Mouse (Mus musculus) midbrain, embryonic 13.5 days (tissue): ENCODE measurements around the gene Cers6. TPM values are rescaled to one million over a fixed set of nuclear protein-coding genes. Genes with fewer than 3 reads are reported as not detected.

Source experiments
- ATAC-seq: fragments of 200-750 bp; cut with Nextera tagmentation; 2 replicates; pipeline ENCODE4 v1.8.0; 2017; ENCODE audit warnings: mild to moderate bottlenecking, moderate TSS enrichment, moderate library complexity
- H3K27ac ChIP-seq: fragments of 300-500 bp; sonication (generic); 2 replicates; pipeline ENCODE4 v1.5.1; 2015; ENCODE audit warnings: inconsistent platforms, mild to moderate bottlenecking, moderate library complexity
- H3K27me3 ChIP-seq: fragments of 300-500 bp; sonication (generic); 2 replicates; pipeline ENCODE4 v1.6.1; 2015; ENCODE audit warnings: mild to moderate bottlenecking, inconsistent platforms
- H3K36me3 ChIP-seq: fragments of 300-500 bp; sonication (generic); 2 replicates; pipeline ENCODE4 v1.6.1; 2015; ENCODE audit warnings: mild to moderate bottlenecking, inconsistent platforms
- H3K4me1 ChIP-seq: fragments of 300-500 bp; sonication (generic); replicated peaks from 2 replicates; pipeline ENCODE4 v1.6.1; 2015; ENCODE audit warnings: inconsistent platforms
- H3K4me2 ChIP-seq: fragments of 300-500 bp; sonication (generic); replicated peaks from 2 replicates; pipeline ENCODE4 v1.6.1; 2015; ENCODE audit warnings: moderate library complexity, mild to moderate bottlenecking, inconsistent platforms
- H3K4me3 ChIP-seq: fragments of 300-500 bp; sonication (generic); replicated peaks from 2 replicates; pipeline ENCODE4 v1.5.1; 2015; ENCODE audit warnings: mild to moderate bottlenecking, inconsistent platforms
- H3K9ac ChIP-seq: fragments of 300-500 bp; sonication (generic); replicated peaks from 2 replicates; pipeline ENCODE4 v1.6.1; 2015; ENCODE audit warnings: mild to moderate bottlenecking, inconsistent platforms
- H3K9me3 ChIP-seq: fragments of 300-500 bp; sonication (generic); 2 replicates; pipeline ENCODE4 v1.6.1; 2016; ENCODE audit warnings: mild to moderate bottlenecking, inconsistent platforms
- WGBS: fragments of 180-500 bp; shearing (Covaris S2); methylation state at CpG from one replicate; pipeline ENCODE4 v1.1.7; 2015; 5-methylcytosine and 5-hydroxymethylcytosine counted together
- polyA plus RNA-seq: library from polyadenylated mRNA; unstranded; fragments of >200 nt; fragmentation: Nextera tagmentation; extraction: Ambion mirVana; gene quantifications from 2 replicates; pipeline ENCODE4 v1.2.1, GENCODE M21; 2015

Cers6 gene
- polyA plus RNA-seq, 1 experiment from 2014 or later = 54.5 TPM

GRCm38 (mm10) chr2:68978660-68979604, 117.7 kb downstream of the Cers6 start:
- ATAC-seq = no peak
- peaks cover 17% of the 10 kb centered on the region for H3K4me1 ChIP-seq
- no peaks in the 10 kb centered on the region for H3K9me3 ChIP-seq
- H3K9ac ChIP-seq = no peak overlapping the region
- 78% methylated on average over 12 of the region's 12 CpGs for whole genome bisulfite sequencing
- H3K36me3 ChIP-seq = no peaks in the 10 kb centered on the region
- no peaks in the 10 kb centered on the region for H3K27me3 ChIP-seq
- no peak overlapping the region for H3K4me2 ChIP-seq
- H3K27ac ChIP-seq = no peak overlapping the region
- no peak overlapping the region for H3K4me3 ChIP-seq

- Histone ChIP-seq H3K36me3 (no peaks in the 10 kb centered on the region), H3K4me2 (no peak overlapping the region), H3K4me3 (no peak overlapping the region), H3K27ac (no peak overlapping the region), H3K9me3 (no peaks in the 10 kb centered on the region), H3K9ac (no peak overlapping the region), H3K27me3 (no peaks in the 10 kb centered on the region), H3K4me1 (peaks cover 17% of the 10 kb centered on the region)
- ATAC-seq = 0 out of 2 replicates have a peak, but pooled peaks have one; percentile 14
- 87% methylated on average over 9 of the region's 9 CpGs for WGBS
These were observed 120.1 kb downstream of the Cers6 start for GRCm38 (mm10) chr2:68981302-68981701.

- Histone ChIP-seq H3K9me3 (no peaks in the 10 kb centered on the region), H3K36me3 (no peaks in the 10 kb centered on the region), H3K4me2 (no peak overlapping the region), H3K4me1 (peaks cover 17% of the 10 kb centered on the region), H3K27me3 (no peaks in the 10 kb centered on the region), H3K4me3 (no peak overlapping the region), H3K27ac (peak overlapping the region; percentile 30; the same call in 1 of the 2 replicates), H3K9ac (no peak overlapping the region)
- ATAC-seq = peak; percentile 60; the same call in 1 of the 2 replicates
- WGBS = 50% methylated on average over 11 of the region's 11 CpGs
These were observed 120.6 kb downstream of the Cers6 start for GRCm38 (mm10) chr2:68981756-68982409.

- H3K27ac ChIP-seq = no peak overlapping the region
- no peaks in the 10 kb centered on the region for H3K27me3 ChIP-seq
- ATAC-seq = no peak
- H3K4me2 ChIP-seq = no peak overlapping the region
- no peak overlapping the region for H3K9ac ChIP-seq
- H3K4me3 ChIP-seq = no peak overlapping the region
- no peaks in the 10 kb centered on the region for H3K9me3 ChIP-seq
- peaks cover 17% of the 10 kb centered on the region for H3K4me1 ChIP-seq
- whole genome bisulfite sequencing = 93% methylated on average over 3 of the region's 3 CpGs
- no peaks in the 10 kb centered on the region for H3K36me3 ChIP-seq
These were observed 121.7 kb downstream of the Cers6 start for GRCm38 (mm10) chr2:68982979-68983378.

GRCm38 (mm10) chr2:68983431-68983830, 122.2 kb downstream of the Cers6 start:
- no peak overlapping the region for H3K4me2 ChIP-seq
- 88% methylated on average over 3 of the region's 3 CpGs for WGBS
- no peak overlapping the region for H3K4me3 ChIP-seq
- peaks cover 17% of the 10 kb centered on the region for H3K4me1 ChIP-seq
- no peak overlapping the region for H3K27ac ChIP-seq
- no peaks in the 10 kb centered on the region for H3K9me3 ChIP-seq
- no peaks in the 10 kb centered on the region for H3K36me3 ChIP-seq
- no peak overlapping the region for H3K9ac ChIP-seq
- no peak for ATAC-seq
- no peaks in the 10 kb centered on the region for H3K27me3 ChIP-seq

- H3K27ac ChIP-seq = no peak overlapping the region
- no peak overlapping the region for H3K4me3 ChIP-seq
- H3K36me3 ChIP-seq = no peaks in the 10 kb centered on the region
- no peak overlapping the region for H3K4me2 ChIP-seq
- no peak overlapping the region for H3K9ac ChIP-seq
- 96% methylated on average over 6 of the region's 6 CpGs for WGBS
- no peak for ATAC-seq
- H3K9me3 ChIP-seq = no peaks in the 10 kb centered on the region
- no peaks in the 10 kb centered on the region for H3K27me3 ChIP-seq
- H3K4me1 ChIP-seq = no peaks in the 10 kb centered on the region
These were observed 127.9 kb downstream of the Cers6 start for GRCm38 (mm10) chr2:68989117-68989516.

GRCm38 (mm10) chr2:68992629-68993028, 131.4 kb downstream of the Cers6 start:
- H3K27ac ChIP-seq = no peak overlapping the region
- ATAC-seq = no peak
- 94% methylated on average over 5 of the region's 5 CpGs for WGBS

GRCm38 (mm10) chr2:68994441-68994840, 133.2 kb downstream of the Cers6 start:
- H3K27ac ChIP-seq = no peak overlapping the region
- ATAC-seq = no peak

More at GRCm38 (mm10) chr2:68992629-68993028, 131.4 kb downstream of the Cers6 start:
- Histone ChIP-seq H3K4me1 (no peaks in the 10 kb centered on the region), H3K9ac (no peak overlapping the region), H3K4me3 (no peak overlapping the region), H3K9me3 (0 out of 2 replicates have a peak, but pooled peaks cover 3% of the 10 kb centered on the region), H3K4me2 (no peak overlapping the region), H3K36me3 (no peaks in the 10 kb centered on the region), H3K27me3 (no peaks in the 10 kb centered on the region)

GRCm38 (mm10) chr2:68995723-68996122, 134.5 kb downstream of the Cers6 start:
- H3K27me3 ChIP-seq = no peaks in the 10 kb centered on the region
- ATAC-seq = no peak
- no peak overlapping the region for H3K4me3 ChIP-seq
- H3K36me3 ChIP-seq = no peaks in the 10 kb centered on the region
- 0 out of 2 replicates have a peak, but pooled peaks cover 3% of the 10 kb centered on the region for H3K9me3 ChIP-seq
- no peak overlapping the region for H3K9ac ChIP-seq
- 0 out of 2 replicates have a peak, but pooled peaks cover 3% of the 10 kb centered on the region for H3K4me1 ChIP-seq
- no peak overlapping the region for H3K27ac ChIP-seq
- no peak overlapping the region for H3K4me2 ChIP-seq

More at GRCm38 (mm10) chr2:68994441-68994840, 133.2 kb downstream of the Cers6 start:
- no peaks in the 10 kb centered on the region for H3K4me1 ChIP-seq
- no peak overlapping the region for H3K9ac ChIP-seq
- 0 out of 2 replicates have a peak, but pooled peaks cover 3% of the 10 kb centered on the region for H3K9me3 ChIP-seq
- no peaks in the 10 kb centered on the region for H3K36me3 ChIP-seq
- H3K4me3 ChIP-seq = no peak overlapping the region
- H3K4me2 ChIP-seq = no peak overlapping the region
- H3K27me3 ChIP-seq = no peaks in the 10 kb centered on the region

- H3K4me2 ChIP-seq = no peak overlapping the region
- H3K27me3 ChIP-seq = no peaks in the 10 kb centered on the region
- WGBS = 92% methylated on average over 1 of the region's 1 CpGs
- H3K36me3 ChIP-seq = no peaks in the 10 kb centered on the region
- H3K9ac ChIP-seq = no peak overlapping the region
- H3K27ac ChIP-seq = no peak overlapping the region
- 0 out of 2 replicates have a peak, but pooled peaks cover 3% of the 10 kb centered on the region for H3K4me1 ChIP-seq
- ATAC-seq = no peak
- 0 out of 2 replicates have a peak, but pooled peaks cover 3% of the 10 kb centered on the region for H3K9me3 ChIP-seq
- H3K4me3 ChIP-seq = no peak overlapping the region
These were observed 135.0 kb downstream of the Cers6 start for GRCm38 (mm10) chr2:68996268-68996667.

- no peaks in the 10 kb centered on the region for H3K27me3 ChIP-seq
- ATAC-seq = no peak
- peaks cover 8% of the 10 kb centered on the region; the same call in 1 of the 2 replicates for H3K4me1 ChIP-seq
- H3K9me3 ChIP-seq = 0 out of 2 replicates have a peak, but pooled peaks cover 3% of the 10 kb centered on the region
- no peak overlapping the region for H3K9ac ChIP-seq
- no peak overlapping the region for H3K4me3 ChIP-seq
- H3K36me3 ChIP-seq = no peaks in the 10 kb centered on the region
- no peak overlapping the region for H3K27ac ChIP-seq
- H3K4me2 ChIP-seq = no peak overlapping the region
- WGBS = 69% methylated on average over 5 of the region's 5 CpGs
These were observed 142.8 kb downstream of the Cers6 start for GRCm38 (mm10) chr2:69004001-69004400.

GRCm38 (mm10) chr2:69011392-69011791, 150.2 kb downstream of the Cers6 start:
- H3K4me3 ChIP-seq = no peak overlapping the region
- peaks cover 27% of the 10 kb centered on the region for H3K4me1 ChIP-seq
- H3K4me2 ChIP-seq = peak overlapping the region; percentile 21; the same call in 1 of the 2 replicates
- H3K9ac ChIP-seq = no peak overlapping the region
- 22% methylated on average over 7 of the region's 7 CpGs for WGBS
- no peaks in the 10 kb centered on the region for H3K27me3 ChIP-seq
- H3K36me3 ChIP-seq = no peaks in the 10 kb centered on the region
- H3K27ac ChIP-seq = peak overlapping the region; percentile 77; the same call in 1 of the 2 replicates
- H3K9me3 ChIP-seq = no peaks in the 10 kb centered on the region
- peak; percentile 97 for ATAC-seq
